Mouse (Mus musculus) neural tube, embryonic 15.5 days (tissue): Measurements from ENCODE around the gene Tsacc. TPM values are rescaled to one million over a fixed set of nuclear protein-coding genes. Genes with fewer than 3 reads are reported as not detected.
A peak's percentile ranks its signal among the peaks of the same experiment; 100 is the strongest.

Experiments
- ATAC-seq: fragments of 200-750 bp; cut with Nextera tagmentation; 2 replicates; pipeline ENCODE4 v1.8.0; 2017; ENCODE audit warnings: mild to moderate bottlenecking, moderate TSS enrichment, moderate library complexity; ENCODE audit not compliant: low FRiP score
- H3K27ac ChIP-seq: fragments of 300-500 bp; sonication (generic); replicated peaks from 2 replicates; pipeline ENCODE4 v1.5.1; 2015; ENCODE audit warnings: mild to moderate bottlenecking, inconsistent platforms
- H3K27me3 ChIP-seq: fragments of 300-500 bp; sonication (generic); replicated peaks from 2 replicates; pipeline ENCODE4 v1.6.1; 2015; ENCODE audit warnings: inconsistent platforms
- H3K36me3 ChIP-seq: fragments of 300-500 bp; sonication (generic); 2 replicates; pipeline ENCODE4 v1.6.1; 2015; ENCODE audit warnings: inconsistent platforms
- H3K4me1 ChIP-seq: fragments of 300-500 bp; sonication (generic); 2 replicates; pipeline ENCODE4 v1.6.1; 2015; ENCODE audit warnings: inconsistent platforms
- H3K4me2 ChIP-seq: fragments of 300-500 bp; sonication (generic); 2 replicates; pipeline ENCODE4 v1.6.1; 2015; ENCODE audit warnings: inconsistent platforms, mild to moderate bottlenecking, moderate library complexity
- H3K4me3 ChIP-seq: fragments of 300-500 bp; sonication (generic); replicated peaks from 2 replicates; pipeline ENCODE4 v1.5.1; 2015; ENCODE audit warnings: mild to moderate bottlenecking, inconsistent platforms
- H3K9ac ChIP-seq: fragments of 300-500 bp; sonication (generic); replicated peaks from 2 replicates; pipeline ENCODE4 v1.6.1; 2015; ENCODE audit warnings: mild to moderate bottlenecking, inconsistent platforms
- H3K9me3 ChIP-seq: fragments of 300-500 bp; sonication (generic); replicated peaks from 2 replicates; pipeline ENCODE4 v1.6.1; 2016; ENCODE audit warnings: inconsistent platforms
- whole genome bisulfite sequencing: fragments of 180-500 bp; shearing (Covaris S2); methylation state at CpG from one replicate; pipeline ENCODE4 v1.1.7; 2015; ENCODE audit warnings: mixed read lengths; 5-methylcytosine and 5-hydroxymethylcytosine counted together
- polyA plus RNA-seq: library from polyadenylated mRNA; unstranded; fragments of >200 nt; fragmentation: Nextera tagmentation; extraction: Ambion mirVana; gene quantifications from 2 replicates; pipeline ENCODE4 v1.2.1, GENCODE M21; 2015

The Tsacc gene
- 9.5 and 12.4 TPM in 2 replicates for polyA plus RNA-seq

DNA sequence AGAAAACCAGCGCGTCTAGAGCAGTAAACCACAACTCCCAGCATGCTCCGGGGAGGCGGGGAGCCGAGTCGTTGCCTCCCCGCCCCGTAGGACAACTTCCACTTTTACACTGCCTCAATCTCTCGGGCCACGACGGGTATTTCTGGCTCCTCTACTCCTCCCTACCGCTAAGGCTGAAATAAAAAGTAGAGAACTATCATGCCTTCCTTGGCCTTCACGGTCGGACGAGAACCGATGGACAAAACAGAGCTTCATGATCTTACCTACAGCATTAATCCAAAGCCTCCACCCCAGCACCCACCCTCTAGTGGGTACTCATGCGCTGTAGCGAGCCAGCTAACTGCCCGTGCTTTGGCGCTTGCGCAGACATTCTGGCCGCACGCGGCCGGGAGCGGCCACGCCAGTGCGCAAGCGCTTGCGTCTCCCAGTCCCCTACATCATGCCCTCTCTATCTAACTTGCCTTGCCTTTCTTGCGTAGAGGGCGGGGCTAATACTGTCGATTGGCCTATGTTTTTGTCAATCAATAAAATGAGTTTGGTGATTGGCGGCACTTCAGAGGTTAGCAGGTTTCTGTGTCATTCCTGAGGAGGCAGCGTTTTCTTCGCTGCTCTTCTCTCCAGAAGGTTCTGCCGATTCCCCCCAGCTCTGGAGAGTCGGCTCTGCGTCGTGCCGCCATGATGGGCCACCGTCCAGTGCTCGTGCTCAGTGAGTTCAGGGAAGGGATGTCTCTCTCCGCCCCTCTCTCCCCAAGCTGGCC is at the start of gene Tsacc, which contains the start of gene Cct3:
Tsacc (minus strand) TSS at position 439 of the 758 bp plus-strand sequence.
Cct3 (plus strand) TSS at position 556 of the 758 bp plus-strand sequence.
- H3K4me1 ChIP-seq: peaks cover 27% of the 10 kb centered on the region
- H3K9me3 ChIP-seq: no peaks in the 10 kb centered on the region
- peak within 1 kb of the TSS; percentile 86 for H3K9ac ChIP-seq
- peak within 1 kb of the TSS; percentile 82 for H3K4me3 ChIP-seq
- no peaks in the 10 kb centered on the region for H3K27me3 ChIP-seq
- peak within 1 kb of the TSS; percentile 91 for H3K27ac ChIP-seq
- WGBS: under 1% methylated on average over 44 of the region's 44 CpGs
- H3K36me3 ChIP-seq: peaks cover 27% of the 10 kb centered on the region
- peak; percentile 98 for ATAC-seq
- H3K4me2 ChIP-seq: peak within 1 kb of the TSS; percentile 77

DNA sequence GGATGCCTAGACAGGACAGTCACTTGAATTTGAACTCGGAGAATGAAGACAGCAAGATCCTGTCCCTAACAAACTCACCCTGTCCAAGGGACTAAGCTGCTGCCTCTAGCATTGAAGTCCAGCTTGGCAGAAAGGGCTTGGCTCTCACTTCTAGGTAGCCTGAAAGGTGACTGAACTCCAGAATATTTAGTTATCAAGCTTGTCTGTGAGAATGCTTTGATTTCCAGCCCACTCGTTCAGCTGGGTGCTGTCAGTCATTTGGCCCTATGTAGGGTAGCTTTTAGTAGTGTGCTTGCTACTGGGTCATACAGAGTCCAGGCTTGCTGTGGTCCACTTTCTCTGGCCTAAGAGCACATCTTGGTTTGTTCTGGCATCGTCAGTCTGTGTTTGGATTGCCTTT is 42.2 kb upstream of the Tsacc start:
- no peak overlapping the region for H3K4me2 ChIP-seq
- no peaks in the 10 kb centered on the region for H3K27me3 ChIP-seq
- no peaks in the 10 kb centered on the region for H3K9me3 ChIP-seq
- no peak overlapping the region for H3K9ac ChIP-seq
- 87% methylated on average over 3 of the region's 3 CpGs for whole genome bisulfite sequencing
- H3K27ac ChIP-seq: no peak overlapping the region
- H3K36me3 ChIP-seq: peaks cover 25% of the 10 kb centered on the region
- H3K4me3 ChIP-seq: no peak overlapping the region
- peaks cover 34% of the 10 kb centered on the region for H3K4me1 ChIP-seq
- no peak for ATAC-seq

DNA sequence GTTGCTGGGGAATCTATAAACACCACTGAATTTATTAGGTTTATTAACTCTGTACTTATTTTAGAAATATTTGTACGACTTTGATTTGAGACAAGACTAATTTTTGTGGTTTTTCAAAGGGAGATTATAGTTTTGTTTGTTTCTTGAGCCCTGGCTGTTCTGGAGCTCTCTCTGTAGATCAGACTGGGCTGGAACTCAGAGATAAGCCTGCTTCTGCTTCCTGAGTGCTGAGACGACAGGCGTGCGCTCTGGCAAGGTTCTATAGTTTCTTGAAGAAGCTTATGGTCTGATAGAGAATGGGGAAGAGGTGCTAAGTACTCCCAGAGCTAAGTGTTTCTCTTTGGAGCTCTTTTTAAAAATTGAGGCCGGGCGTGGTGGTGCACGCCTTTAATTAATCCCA is 41.5 kb upstream of the Tsacc start:
- Histone ChIP-seq H3K27me3 (no peaks in the 10 kb centered on the region), H3K36me3 (peaks cover 18% of the 10 kb centered on the region), H3K9me3 (no peaks in the 10 kb centered on the region), H3K4me2 (no peak overlapping the region), H3K4me3 (no peak overlapping the region), H3K4me1 (peaks cover 34% of the 10 kb centered on the region), H3K27ac (no peak overlapping the region), H3K9ac (no peak overlapping the region)
- 94% methylated on average over 7 of the region's 7 CpGs for WGBS
- ATAC-seq: no peak

DNA sequence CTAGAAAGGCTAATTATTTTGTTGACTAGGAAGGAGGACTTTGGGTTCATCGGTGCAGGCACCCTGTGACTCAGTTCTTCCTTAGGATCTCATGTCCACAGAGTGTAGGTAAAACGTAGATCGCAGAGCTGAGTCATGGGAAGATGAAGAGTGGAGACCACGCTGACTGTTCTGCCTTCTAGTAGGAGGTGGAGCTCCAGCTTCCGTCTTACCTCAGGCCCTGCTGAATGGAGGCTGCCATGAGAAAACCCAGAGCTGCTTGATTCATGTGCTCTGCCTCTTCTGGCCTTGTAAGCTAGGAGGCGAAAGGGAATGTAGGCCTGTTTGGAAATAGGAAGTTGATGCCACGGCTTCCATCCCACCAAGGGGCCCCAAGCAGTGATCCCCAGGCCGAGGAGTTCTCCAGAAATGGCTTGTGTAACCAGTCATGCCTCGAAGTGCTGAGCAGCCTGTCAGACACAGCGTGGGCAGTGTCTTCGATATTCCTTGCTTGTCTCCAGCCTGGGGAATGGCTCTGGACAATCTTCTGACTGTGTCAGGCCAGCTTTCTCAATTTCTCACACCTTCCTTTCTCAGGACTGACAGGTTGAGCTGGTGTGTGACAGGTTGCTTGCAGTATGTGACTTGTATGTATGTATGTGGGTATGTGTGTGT is 40.7 kb upstream of the Tsacc start:
- WGBS: 78% methylated on average over 11 of the region's 11 CpGs
- no peak for ATAC-seq
- H3K4me3 ChIP-seq: peak overlapping the region; percentile 15; the same call in 1 of the 2 replicates
- H3K9me3 ChIP-seq: no peaks in the 10 kb centered on the region
- H3K27ac ChIP-seq: 0 out of 2 replicates have a peak overlapping the region, but pooled peaks have one; percentile 13
- no peaks in the 10 kb centered on the region for H3K27me3 ChIP-seq
- H3K4me2 ChIP-seq: peak overlapping the region; percentile 71
- H3K9ac ChIP-seq: 0 out of 2 replicates have a peak overlapping the region, but pooled peaks have one; percentile 21
- peaks cover 34% of the 10 kb centered on the region for H3K4me1 ChIP-seq
- H3K36me3 ChIP-seq: peaks cover 10% of the 10 kb centered on the region

DNA sequence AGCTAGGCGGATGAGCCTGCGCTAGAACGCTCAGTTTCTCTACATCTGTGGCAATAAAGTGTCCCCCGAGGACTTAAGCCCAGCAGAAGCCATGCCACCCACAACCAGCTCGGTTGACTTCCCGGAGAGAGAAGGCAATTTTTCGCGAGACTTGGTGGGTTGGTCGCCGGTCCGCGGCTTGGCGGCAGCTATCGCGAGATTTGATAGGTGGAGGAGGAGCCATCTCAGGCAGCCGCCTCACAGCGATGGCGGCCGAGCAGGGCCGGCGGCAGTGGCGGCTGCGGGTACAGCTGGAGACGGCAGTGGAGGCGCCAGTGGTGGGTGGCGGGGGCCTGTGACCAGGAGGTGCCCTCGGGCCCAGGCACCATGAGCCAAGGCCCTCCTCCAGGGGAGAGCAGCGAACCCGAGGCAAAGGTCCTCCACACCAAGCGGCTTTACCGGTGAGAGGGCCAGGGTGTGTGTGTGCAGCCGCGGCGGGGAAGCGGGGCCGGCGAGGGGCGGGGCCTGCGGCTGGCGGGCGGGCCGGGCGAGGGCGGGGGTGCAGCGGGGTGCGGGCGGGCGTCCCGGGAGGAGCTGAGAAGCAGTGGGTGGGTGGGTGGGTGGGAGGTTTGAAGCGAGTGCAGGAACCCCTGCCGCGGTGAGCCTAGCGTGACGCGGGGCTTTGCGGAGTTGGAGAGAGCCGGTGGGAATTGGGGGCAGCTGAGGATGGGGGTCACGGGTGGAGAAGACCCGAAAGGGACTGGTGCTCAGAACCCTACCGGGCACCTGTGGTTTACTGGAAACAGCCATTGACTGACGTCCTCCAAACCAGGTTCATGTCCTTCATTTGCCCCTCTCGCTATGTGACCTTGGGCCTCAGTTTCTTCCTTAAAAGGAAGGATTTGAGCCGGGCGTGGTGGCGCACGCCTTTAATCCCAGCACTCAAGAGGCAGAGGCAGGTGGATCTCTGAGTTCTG is 39.5 kb upstream of the Tsacc start, which contains the start of the genes Tmem79 and Smg5:
Tmem79 (minus strand) TSS at position 91 of the 956 bp plus-strand sequence.
Smg5 (plus strand) TSS at position 203 of the 956 bp plus-strand sequence.
- Histone ChIP-seq H3K27ac (peak within 1 kb of the TSS; percentile 98), H3K36me3 (no peaks in the 10 kb centered on the region), H3K4me2 (peak within 1 kb of the TSS; percentile 71), H3K9me3 (no peaks in the 10 kb centered on the region), H3K9ac (peak within 1 kb of the TSS; percentile 97), H3K4me1 (peaks cover 34% of the 10 kb centered on the region), H3K27me3 (no peaks in the 10 kb centered on the region), H3K4me3 (peak within 1 kb of the TSS; percentile 87)
- WGBS: 3% methylated on average over 53 of the region's 66 CpGs
- ATAC-seq: peak; percentile 95

DNA sequence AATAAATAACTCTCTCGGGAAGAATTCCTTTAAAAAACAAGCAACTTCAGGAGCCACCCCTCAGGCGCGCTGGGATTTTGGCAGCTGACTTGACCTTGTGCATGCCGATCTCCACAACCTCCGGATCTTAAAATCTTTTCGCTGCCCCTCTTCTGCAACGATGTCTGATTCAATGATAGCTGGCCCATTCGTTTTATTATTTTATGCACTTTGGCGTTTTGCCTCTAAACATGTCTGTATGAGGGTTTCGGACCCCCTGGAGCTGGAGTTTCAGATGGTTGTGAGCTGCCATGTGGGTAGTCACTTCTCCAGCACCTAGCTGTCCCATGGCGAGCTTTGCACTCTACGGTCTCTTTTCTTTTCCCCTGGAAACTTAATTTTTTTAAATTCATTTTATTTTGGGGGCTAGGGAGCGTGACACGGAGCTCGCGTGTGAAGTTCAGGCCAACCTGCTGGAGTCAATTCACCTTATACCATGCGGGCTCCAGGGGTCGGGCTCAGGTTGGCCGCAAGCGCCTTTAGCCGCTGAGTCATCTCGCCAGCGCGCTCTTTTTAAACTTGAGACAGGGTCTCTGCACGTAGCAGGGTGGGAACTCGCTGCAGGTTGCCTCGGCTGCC is 38.7 kb upstream of the Tsacc start:
- Histone ChIP-seq H3K36me3 (no peaks in the 10 kb centered on the region), H3K4me1 (peaks cover 34% of the 10 kb centered on the region), H3K9ac (peak overlapping the region; percentile 97), H3K27ac (peak overlapping the region; percentile 98), H3K4me3 (peak overlapping the region; percentile 87), H3K4me2 (peak overlapping the region; percentile 71), H3K9me3 (no peaks in the 10 kb centered on the region), H3K27me3 (no peaks in the 10 kb centered on the region)
- ATAC-seq: peak; percentile 75
- 2% methylated on average over 27 of the region's 27 CpGs for WGBS

DNA sequence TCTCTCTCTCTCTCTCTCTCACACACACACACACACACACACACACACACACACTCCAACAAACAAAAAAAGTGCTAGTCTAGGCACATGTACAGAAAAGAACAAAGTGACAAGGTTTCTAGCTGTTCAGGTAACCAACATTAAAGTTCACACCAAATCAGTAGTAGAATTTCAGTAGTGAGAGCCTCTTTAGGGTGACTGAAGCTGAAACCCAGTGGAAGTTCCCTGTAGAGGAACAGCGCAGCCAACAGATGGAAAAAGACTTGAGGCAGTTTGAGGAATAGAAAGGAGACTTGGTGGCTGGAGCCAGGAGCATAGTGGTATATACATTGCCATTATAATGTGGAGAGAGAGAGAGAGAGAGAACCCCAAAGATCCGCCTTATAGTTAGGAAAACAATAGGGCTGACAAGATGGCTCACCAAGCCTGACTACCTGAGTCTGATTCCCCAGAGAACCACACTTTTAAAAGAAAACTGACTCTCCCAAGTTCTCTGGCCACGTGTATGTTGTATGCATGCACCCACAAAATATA is 38.2 kb upstream of the Tsacc start:
- Histone ChIP-seq H3K9me3 (no peaks in the 10 kb centered on the region), H3K36me3 (no peaks in the 10 kb centered on the region), H3K9ac (peak overlapping the region; percentile 97), H3K4me3 (peak overlapping the region; percentile 87), H3K27me3 (no peaks in the 10 kb centered on the region), H3K4me2 (peak overlapping the region; percentile 71), H3K27ac (peak overlapping the region; percentile 98), H3K4me1 (peaks cover 34% of the 10 kb centered on the region)
- WGBS: 38% methylated on average over 3 of the region's 3 CpGs
- no peak for ATAC-seq

DNA sequence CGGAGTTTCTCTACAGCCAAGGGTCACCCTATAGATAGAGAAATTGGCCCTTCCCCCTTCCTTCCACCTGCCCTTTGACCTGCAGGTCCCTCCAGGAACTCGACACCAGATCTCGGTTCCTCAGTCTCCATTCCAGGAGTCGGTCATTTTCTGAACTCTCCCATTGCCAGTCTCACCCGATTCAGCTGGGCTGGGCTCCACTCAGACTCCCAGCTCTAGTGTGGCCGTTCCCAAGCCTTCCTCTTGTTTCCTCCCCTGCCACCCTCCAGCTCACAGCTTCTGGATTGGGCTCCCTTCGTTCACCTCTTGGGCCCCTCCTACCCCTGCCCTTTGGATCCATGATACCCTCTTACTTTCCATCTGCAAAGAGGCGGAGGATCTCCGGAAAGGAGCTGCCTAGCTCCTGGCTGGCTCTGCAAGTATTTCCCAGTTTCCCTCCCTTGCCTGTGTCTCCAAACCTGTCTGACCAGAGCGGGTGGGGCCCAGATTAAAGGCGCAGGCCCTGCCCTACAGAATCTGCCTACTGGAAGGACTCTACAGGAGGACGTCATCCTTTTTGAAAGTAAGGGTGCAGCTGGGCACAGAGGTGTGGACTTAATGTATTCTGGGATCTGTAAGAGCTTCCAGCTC is 37.3 kb upstream of the Tsacc start:
- Histone ChIP-seq H3K36me3 (peaks cover 4% of the 10 kb centered on the region; the same call in 1 of the 2 replicates), H3K9ac (no peak overlapping the region), H3K27me3 (no peaks in the 10 kb centered on the region), H3K4me1 (peaks cover 32% of the 10 kb centered on the region), H3K9me3 (no peaks in the 10 kb centered on the region), H3K27ac (no peak overlapping the region), H3K4me3 (no peak overlapping the region), H3K4me2 (no peak overlapping the region)
- no peak for ATAC-seq
- 63% methylated on average over 12 of the region's 12 CpGs for WGBS

DNA sequence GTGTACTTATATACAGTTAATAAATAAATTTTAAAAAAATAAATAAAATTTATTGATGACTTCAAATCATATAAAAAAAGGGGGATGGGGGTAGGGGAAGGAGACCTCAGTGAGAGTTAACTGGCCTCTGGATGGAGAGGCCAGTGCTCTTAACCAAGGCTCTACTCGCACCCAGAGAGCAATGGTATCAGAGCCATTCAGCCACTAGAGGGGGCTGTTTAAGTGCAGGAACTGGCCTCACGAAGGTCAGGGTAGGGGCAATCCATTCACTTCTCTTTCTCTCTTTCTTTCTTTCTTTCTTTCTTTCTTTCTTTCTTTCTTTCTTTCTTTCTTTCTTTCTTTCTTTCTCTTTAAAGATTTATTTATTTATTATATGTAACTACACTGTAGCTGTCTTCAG is 34.5 kb upstream of the Tsacc start:
- Histone ChIP-seq H3K27me3 (no peaks in the 10 kb centered on the region), H3K4me3 (no peak overlapping the region), H3K27ac (no peak overlapping the region), H3K9ac (no peak overlapping the region), H3K9me3 (no peaks in the 10 kb centered on the region), H3K4me1 (peaks cover 14% of the 10 kb centered on the region), H3K4me2 (no peak overlapping the region), H3K36me3 (peaks cover 9% of the 10 kb centered on the region; the same call in 1 of the 2 replicates)
- ATAC-seq: no peak
- 23% methylated on average over 2 of the region's 2 CpGs for WGBS

DNA sequence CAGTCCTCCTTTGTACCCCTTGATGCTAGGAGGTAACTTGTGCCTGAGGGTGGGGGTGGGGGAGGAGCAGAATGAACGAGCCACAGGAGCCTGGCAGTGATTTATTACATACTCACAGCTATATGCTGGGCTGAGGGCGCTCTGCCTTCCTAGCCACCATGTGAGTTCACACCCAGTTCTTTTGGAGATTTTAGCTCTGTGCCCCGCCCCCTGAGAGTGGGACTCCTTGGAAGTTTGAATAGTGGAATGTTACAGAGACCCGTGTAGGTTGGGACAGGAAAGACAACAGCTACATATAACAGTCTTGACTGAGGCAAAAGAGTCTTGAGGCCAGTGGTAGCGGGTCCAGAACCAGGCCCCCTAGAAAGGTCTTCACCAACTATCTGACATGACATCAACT is 32.2 kb upstream of the Tsacc start:
- H3K9me3 ChIP-seq: no peaks in the 10 kb centered on the region
- H3K4me1 ChIP-seq: peaks cover 20% of the 10 kb centered on the region
- no peak for ATAC-seq
- H3K27me3 ChIP-seq: no peaks in the 10 kb centered on the region
- no peak overlapping the region for H3K4me3 ChIP-seq
- peaks cover 9% of the 10 kb centered on the region; the same call in 1 of the 2 replicates for H3K36me3 ChIP-seq
- no peak overlapping the region for H3K9ac ChIP-seq
- WGBS: 63% methylated on average over 5 of the region's 5 CpGs
- no peak overlapping the region for H3K4me2 ChIP-seq
- no peak overlapping the region for H3K27ac ChIP-seq
